Mouse (Mus musculus) adrenal gland, postnatal 36 days (tissue): Measurements from ENCODE around the gene Rmnd1. TPM values are rescaled to one million over a fixed set of nuclear protein-coding genes. Genes with fewer than 3 reads are reported as not detected.

Experiments used
- DNase-seq, 2 experiments: peaks; one replicate each; pipeline ENCODE4 v3.0.0; 2021; ENCODE audit warnings: mixed read lengths in 1 of 2
- total RNA-seq, 2 experiments: library from RNA; stranded (reverse); gene quantifications; 2 replicates each; pipeline ENCODE4 v1.2.3; 2021

Rmnd1 gene
- total RNA-seq, 2 experiments from 2014 or later: 41.1 to 42.9 TPM

DNA sequence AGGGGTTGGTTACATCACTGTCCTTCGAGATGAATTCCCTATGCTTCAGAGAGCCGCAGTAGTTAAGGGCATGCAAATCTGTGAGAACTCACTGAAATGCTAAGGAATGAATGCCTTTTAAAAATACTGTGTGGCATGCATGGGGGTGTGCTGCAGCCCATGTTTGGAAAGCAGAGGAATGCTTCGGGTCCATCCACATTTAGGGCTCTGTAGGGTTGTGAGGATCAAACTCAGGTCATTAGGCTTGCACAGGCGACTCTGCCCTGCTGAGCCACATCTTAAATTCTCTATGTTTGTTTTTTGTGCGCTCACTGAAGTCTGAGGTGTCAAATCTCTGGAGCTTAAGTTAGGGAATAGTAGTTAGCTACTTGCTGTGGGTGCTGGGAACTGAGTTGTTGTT, 41.1 kb downstream of the Rmnd1 start:
- no peak for DNase-seq

DNA sequence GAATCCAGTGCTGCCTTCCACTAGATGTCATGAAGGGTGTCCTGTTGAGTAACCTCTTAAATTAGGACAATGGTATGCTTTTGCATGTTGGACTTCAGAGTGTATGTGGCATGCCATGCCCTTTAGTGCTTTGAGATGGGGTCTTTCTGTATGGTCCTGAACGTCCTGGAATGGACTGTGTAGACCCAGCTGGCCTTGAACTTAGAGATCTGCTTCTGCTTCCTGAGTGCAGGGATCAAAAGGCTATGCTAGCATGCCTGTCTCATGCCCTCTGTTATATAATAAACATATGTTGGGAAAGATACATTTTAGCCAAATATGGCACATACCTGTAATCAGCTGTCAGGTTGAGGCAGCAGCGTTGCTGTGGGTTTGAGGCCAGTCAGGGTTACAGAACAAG, 41.6 kb downstream of the Rmnd1 start:
- DNase-seq: no peak

- peak in 1 of 2 experiments; percentile 32 for DNase-seq
Measured at GRCm38 (mm10) chr10:4389461-4390112, 42.6 kb downstream of the Rmnd1 start.

DNA sequence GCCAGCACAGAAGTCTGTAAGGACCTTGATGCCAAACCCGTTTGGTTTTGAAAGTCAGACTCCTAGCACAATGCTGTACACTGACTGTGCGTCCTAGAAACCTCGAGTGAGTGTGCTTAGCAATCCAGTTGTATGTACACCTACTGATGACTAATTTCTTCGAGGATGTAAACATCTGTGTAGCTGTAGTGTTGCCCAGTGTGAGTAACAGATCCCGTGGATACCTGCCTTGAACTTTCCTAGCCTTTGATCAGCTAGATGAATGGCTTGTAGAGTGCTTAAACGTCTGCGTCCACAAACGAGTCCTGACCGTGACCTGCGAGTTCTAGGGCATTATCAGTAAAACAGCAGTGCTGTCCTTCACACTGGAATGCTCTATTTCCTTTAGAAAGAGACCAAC, 43.2 kb downstream of the Rmnd1 start:
- DNase-seq: peak; percentile 61 to 68

DNA sequence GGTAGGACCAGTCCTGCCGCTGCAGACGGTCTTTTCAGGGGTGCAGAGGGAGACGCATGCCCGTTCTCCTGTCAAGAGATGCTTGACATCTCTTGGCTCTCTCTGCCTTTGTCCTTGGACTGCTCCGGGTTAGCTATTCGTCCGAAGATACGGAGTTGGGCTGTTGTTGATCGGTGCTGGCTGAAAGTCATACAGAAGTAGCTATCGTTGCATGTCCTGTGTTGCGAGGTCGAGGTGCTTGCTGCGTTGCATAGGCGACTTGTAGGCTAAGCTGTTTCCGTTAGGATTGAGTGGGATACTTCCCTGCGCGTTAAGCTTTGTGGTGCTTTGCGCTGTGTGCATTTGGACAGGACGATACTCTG, 43.8 kb downstream of the Rmnd1 start:
- no peak for DNase-seq

DNA sequence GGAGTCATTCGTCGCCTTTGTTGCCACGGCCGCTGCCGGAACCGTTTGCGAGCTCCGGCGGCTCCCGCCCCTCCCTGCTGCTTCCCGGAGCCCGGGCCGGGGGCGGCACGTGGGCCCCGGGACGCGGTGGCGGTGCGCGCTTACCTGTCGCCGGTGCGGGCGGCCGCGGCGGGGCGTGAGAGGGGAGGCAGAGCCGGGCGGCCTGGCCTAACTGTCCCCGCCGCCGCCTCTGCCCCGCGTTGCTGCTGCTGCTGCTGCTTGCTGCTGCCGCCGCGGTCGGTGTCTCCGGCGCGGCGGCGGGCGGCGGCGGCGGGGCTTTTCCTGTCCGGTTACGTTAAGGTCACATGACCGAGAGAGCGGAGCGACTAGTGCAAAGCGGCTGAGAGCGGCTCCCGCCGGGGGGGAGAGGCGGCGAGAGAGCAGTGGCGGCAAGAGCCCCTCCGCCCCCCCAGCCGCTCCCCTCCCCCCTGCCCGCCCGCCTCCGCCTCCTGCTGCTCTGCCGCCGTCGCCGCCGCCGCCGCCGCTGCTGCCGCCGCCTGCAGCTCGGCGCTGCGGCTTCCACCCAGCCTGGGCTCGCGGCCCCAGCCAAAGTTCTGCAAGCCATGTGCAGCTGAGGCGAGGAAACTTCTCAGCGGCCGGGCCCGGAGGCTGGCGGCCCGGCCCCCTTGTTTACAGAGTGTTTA, 44.3 kb downstream of the Rmnd1 start, which contains the start of gene Zbtb2:
Gene Zbtb2, minus strand, starts transcription at position 408 of the 683 bp plus-strand sequence.
- DNase-seq: peak; percentile 71 to 76

- peak; percentile 96 to 98 for DNase-seq
Measured at GRCm38 (mm10) chr10:4386609-4387591, 45.3 kb downstream of the Rmnd1 start.

- no peak for DNase-seq
Measured at GRCm38 (mm10) chr10:4384244-4384643, 47.9 kb downstream of the Rmnd1 start.

GRCm38 (mm10) chr10:4380748-4381147, 51.4 kb downstream of the Rmnd1 start:
- DNase-seq: no peak

DNA sequence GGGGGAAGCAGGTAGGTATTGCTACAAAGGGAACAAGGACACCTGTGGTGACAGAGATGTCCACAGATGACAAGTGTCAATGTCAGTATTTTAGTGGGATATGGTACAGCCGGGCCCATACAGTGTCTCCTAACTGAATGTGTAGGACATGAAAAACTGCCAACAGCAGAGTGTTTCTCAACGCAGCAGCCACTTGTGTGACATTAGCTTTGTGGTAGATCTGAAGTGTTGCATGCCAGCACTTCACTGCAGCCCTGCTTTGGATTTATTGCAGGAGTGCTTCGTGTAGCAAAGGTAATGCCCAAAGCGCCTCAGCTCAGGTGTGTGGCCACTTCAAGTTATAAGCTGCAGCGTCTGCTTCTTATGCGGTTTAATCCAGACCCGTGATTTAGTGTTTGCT, 55.3 kb downstream of the Rmnd1 start:
- no peak for DNase-seq

DNA sequence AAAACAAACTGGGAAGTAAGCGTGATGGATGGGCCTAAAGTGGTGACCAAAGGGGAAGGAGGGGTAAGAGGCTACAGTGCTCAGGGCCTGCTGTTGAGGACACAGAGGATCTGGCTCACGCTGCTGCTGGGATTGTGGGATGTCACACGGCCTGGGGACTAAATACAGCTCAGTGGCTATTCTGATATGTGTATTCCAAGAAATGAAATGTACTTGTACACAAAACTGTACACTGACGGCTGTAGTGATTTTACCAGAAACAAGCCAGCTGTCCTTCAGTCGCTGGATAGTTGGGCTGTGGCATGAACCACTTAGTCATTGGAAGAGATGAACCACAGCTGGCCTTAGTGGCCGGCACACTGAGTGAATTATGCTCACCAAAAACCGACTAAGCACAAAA, 55.7 kb downstream of the Rmnd1 start:
- peak; percentile 47 to 49 for DNase-seq

DNA sequence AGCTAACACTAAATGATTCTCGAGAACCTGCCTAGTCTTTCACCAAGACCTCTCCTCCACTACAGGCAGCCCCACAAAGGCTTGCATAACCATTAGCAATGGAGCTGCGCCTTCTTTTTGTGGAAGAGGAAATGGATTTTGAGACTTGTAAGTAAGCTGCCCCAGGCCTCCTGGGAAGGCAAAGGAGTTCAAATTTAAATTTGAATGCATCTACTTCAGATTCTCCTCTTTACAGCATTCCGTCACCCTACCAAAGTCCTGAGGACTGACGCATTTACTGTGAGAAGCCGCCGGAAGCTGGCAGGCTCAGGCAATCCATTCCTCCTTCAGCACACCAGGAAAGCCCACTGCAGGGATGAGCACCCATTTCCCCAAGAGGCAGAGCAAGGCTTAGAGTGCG, 56.9 kb downstream of the Rmnd1 start:
- DNase-seq: no peak

GRCm38 (mm10) chr10:4374734-4375133, 57.5 kb downstream of the Rmnd1 start:
- no peak for DNase-seq

GRCm38 (mm10) chr10:4374239-4374638, 57.9 kb downstream of the Rmnd1 start:
- no peak for DNase-seq

DNA sequence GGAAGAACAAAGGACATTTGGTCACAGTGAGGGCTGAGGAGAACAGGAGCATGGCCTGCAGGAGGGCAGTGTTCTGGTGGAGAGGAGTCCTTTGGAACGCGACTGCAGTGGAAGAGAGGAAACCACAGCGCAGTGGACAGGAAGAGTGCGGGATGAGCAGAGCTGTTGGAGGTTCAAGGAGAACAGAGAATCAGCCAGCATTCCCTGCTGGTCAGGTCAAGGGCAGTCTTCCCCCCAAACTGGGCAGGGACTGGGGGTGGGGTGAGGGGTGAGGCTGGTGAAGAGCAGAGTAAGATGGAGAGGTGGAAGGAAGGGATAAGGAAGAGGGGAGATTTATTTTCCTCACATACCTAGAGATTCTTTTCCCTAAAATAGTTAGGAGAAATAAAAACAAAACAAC, 58.6 kb downstream of the Rmnd1 start:
- DNase-seq: no peak

- DNase-seq: peak in 1 of 2 experiments; percentile 31
Measured at GRCm38 (mm10) chr10:4372011-4372410, 60.2 kb downstream of the Rmnd1 start.

DNA sequence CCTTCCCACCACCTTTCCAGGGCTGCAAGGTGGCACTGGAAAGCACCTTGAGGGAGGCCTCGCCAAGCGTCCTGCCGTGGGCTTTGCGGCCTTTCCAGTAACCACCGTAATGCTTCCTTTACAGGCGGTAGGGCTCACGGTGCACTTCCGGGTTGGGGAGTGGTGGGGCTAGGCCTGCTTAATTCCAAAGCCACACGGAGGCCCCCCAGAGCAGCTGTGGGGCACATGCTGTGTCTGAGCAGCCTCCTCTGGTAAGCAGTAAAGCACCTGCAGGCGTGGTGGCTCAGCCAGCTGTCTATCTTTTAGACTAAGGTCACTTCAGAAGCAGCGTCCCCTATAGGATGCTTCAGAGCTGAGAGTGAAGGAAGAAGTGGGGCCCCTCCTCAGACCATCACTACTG, 62.1 kb downstream of the Rmnd1 start:
- no peak for DNase-seq

- no peak for DNase-seq
Measured at GRCm38 (mm10) chr10:4364618-4365017, 67.6 kb downstream of the Rmnd1 start.

- no peak for DNase-seq
Measured at GRCm38 (mm10) chr10:4357435-4357834, 74.8 kb downstream of the Rmnd1 start.

DNA sequence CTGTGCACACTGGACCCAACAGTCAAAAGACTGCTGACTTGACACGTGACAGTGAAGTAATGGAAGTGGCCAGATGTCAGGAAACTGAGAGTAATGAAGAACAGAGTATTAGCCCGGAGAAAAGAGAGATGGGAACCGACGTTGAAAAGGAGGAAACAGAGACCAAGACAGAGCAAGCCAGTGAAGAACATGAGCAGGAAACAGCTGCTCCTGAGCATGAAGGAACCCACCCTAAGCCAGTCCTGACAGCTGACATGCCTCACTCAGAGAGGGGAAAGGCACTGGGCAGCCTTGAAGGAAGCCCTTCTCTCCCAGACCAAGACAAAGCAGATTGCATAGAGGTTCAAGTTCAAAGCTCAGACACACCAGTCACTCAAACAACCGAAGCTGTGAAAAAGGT, 75.5 kb downstream of the Rmnd1 start:
- DNase-seq: no peak

DNA sequence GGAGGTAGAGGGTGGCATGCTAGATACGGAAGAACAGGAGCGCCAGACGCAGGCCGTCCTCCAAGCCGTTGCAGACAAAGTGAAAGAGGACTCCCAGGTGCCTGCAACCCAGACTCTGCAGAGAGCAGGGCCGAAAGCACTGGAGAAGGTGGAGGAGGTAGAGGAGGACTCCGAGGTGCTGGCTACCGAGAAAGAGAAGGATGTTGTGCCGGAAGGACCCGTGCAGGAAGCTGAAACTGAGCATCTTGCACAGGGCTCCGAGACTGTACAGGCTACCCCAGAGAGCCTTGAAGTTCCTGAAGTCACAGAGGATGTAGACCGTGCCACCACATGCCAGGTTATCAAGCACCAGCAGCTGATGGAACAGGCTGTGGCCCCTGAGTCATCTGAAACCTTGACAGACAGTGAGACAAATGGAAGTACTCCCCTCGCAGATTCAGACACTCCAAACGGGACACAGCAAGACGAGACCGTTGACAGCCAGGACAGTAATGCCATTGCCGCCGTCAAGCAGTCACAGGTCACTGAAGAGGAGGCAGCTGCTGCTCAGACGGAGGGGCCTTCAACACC, 76.2 kb downstream of the Rmnd1 start:
- DNase-seq: peak in 1 of 2 experiments; percentile 43
